Mouse (Mus musculus) layer of hippocampus, adult 9-10 months (tissue): ENCODE results near the gene Far1.

Source experiments
- DNase-seq: peaks from one replicate; pipeline ENCODE4 v3.0.0; 2022; ENCODE audit warnings: low spot score

Gene Far1

DNA sequence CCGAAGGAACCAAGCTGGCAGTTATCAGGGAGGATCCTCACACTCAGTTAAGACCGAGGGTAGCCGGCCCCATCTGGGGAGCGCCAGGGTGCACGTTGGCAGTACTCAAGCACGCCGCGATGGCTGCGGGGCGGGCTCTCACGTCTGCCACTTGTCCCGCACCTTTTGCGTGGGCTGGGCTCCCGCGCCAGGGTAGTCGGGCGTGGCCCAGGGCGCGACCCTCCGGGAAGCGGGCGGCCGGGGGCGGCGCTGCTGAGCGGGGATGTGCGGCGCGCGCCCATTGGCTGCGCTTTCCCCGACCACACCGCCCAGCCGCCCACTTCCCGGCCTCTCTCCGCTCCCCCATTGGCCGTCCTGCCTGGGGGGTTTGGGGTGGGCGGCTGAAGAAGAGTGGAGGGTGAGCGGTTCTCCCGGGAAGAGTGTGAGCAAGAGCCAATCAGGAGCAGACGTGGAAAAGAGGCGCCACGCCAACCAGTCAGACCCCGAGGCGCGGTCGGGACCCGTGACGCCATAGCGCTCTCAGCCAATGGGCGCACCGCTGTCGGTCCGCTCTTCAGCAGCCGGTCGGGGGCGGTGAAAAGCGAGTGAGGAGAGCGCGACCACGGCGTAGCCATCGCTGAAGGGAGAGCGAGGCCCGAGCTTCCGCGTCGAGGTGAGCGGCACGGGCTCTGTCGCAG lies at the start of gene Far1:
Far1 (plus strand) TSS at position 549 of the 677 bp plus-strand sequence.
- peak; percentile 98 for DNase-seq

DNA sequence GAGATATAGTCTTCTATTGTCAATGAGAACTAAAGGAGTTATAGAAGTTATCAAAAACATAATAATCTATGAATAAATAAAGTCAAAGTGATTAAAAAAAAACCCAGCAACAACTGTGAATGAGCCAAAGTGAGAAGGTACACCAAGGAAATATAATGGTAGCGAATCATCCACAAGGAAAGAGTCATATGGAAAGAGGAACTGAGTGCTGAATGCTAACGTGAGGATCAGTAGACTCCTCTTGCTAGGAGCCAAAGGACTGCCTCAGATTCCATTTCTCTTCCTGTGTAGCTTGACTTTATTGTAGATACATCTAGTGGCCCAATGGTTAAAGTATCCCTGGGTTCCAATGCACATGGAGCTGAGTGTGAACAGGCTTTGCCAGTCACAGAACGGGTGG lies 45.3 kb upstream of the Far1 start:
- no peak for DNase-seq

DNA sequence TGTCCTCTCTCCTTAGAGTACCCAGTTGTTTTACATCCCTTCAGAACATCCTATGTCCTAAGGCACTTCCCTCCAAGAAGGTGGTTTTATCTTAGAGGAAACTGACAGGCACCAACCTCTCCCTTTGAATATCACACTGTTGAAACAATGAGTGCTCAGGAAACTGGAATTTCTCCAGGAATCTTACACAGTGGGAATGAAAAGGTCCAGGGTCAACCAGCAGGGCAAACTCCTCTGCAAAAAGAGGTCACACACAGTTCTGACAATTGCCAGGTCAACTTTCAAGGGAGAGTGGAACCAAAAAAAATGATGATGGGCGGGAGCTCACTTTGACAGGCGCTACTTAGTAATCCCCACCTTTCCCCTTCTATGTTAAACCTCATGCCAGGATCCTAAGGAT lies 43.0 kb upstream of the Far1 start:
- DNase-seq, result no peak

DNA sequence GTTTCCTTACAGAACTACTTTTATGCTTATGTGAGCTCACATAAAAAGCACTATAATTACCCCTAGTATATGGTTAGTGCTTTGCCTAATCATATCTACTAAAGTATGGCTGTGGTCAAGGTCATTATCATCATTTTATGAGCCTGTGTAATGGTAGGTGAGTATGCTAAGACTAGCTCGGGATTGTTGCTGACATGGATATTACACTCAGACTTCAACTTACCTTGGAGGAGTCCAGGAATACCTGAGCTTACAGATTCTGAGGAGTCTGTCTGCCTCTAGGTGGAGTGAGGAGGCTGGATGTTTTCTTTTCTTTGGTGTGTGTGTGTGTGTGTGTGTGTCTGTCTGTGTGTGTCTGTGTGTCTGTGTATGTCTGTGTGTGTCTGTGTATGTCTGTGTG lies 42.0 kb upstream of the Far1 start:
- DNase-seq, result no peak

DNA sequence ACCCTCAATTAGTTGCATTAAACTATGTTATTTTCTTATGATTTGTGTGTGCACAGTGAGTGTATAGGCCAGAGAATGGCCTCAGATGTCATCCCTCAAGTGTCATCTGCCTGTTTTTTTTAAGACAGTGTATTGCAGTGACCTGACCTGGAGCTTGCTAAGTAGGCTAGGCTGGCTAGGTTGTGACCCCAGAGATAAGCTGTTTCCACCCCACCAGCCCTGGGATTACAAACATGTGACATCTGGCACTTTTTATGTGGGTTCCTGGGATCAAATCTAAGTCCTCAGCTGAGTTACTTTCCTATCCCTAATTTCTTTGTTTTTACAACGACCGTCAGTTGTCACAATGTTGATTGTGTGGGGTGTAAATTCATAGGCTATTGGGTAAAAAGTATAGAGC lies 17.8 kb upstream of the Far1 start:
- DNase-seq, result no peak

DNA sequence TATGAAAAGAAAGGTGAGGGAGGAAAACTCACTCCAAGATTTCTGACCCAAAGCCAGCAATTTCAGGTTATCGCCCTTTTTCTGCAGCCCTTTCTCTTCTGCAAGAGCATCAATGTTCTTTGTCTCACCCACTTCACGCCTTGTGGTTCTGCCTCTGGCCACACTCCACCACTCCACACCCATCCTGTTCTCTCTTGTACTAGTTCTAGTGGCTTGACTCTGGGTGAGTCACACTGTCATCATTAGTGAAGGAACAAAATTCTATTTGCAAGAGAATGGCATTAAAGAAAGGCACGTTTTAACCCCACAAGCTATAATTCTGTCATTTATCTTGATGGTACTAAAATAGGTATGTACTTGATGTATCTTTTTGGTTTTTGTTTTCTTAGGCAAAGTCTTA lies 15.2 kb upstream of the Far1 start:
- no peak for DNase-seq

DNA sequence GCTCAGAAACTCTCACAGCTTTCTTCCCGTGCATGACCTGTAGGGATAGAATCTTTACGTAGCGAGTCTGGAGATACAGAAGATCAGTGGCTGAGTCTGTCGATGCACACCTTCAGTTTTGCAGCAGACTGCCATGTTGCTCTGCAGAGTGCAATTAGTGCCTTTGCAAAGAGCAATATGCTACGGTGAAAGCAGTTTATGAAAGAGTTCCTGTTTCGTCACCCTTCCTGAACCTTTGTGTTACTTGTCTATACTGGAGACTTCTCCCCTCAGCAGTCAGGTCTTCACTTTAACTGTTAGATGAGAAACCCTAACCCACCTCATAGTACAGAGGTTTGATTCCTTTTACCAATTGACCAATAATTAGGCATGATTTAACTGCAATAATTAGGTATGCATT lies 13.8 kb upstream of the Far1 start:
- DNase-seq, result no peak

DNA sequence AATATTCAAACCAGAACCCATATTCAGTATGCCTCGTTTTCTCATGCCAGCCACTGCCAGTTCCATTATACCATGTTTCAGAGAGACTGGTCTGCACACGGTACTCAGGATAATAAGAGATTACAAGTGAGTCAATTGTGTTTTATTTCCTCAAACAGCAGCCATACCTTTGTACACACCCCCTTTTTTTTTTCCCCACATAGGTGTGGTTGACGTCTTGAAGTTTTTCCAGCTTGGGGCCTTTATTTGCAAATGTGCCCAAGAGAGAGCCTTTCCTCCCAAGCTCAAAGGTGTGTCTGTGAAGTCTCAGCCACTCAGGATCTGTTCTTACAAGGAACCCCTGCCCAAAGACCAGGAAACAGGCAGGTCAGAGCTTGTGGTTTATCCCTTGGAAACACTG lies 11.2 kb upstream of the Far1 start:
- no peak for DNase-seq

DNA sequence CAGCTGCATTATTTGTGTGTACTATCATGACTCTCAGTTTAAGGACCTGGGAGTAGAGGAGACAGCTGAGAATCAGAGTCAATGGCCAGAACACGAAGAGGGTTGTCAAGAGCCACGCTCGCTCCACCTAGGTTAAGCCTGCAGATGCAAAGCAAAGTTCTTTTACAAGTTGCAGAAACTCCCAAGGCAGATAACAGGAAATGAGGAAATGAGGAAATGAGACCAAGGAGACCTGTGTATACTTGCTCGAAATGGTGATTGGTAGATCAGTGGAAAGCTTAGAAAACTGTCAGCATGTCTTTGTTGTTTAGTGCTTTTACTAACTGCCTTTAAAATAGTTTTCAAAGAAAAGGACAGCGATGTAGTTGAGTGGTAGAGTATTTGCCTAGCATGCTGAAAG lies 8.6 kb upstream of the Far1 start:
- DNase-seq, result no peak

DNA sequence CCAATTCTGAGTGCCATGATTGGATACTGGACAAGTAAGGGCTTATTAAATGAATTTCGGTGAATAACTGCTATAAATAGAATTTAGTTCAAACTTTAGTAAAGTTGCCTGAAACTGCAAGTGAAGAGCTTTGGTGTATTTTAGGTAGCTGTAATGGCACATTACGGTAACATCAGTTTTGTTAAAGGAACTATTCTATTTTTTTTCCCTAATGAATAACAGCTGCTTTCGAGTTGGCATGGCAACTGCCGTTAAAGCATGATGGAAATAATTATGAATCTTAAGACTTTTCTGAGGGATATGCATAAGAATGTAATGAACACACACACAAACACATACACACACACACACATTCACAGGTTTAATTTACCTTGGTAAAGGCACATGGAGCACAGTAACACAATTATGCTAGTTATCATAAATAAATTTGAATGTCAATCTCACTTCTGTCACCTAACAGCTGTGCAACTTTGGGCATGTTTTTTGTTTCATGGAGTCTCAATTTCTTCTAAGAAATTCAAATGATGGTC lies 8.1 kb upstream of the Far1 start:
- DNase-seq, result no peak

DNA sequence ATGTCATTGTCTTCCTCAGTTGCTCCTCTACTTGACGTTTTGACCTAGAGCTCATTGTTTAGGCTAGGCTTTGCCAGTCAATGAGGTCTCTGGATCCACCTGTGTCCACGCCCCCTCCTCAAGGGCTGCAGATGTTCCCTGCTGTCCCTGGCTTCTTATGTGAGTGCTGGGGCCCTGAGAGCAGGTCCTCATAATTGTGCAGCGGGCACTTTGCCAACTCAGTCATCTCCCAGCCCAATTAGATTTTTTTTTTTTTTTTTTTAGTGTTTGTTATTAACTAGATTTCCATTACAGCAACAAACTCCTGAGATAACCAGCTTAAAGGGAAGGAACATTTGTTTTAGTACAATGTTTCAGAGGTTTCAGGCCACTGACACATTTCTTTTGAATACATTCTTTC lies 5.8 kb upstream of the Far1 start:
- no peak for DNase-seq

DNA sequence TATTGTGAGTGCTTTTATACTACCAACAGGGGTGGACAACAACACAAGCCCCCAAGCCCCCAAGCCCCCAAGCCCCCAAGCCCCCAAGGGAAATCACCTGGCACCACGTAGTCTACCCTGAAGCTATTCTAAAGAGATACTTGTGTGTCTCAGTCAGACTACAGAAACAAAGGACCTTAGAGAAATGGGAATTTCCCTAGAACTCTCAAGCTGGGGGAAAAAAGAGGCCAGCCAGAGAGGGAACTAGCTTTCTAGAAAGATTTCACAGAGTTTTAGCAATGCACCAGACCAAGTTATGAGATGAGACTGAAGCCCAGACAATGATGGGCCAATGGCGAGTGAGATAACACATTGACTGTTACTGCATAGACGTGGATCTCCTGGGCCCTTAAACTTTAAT lies 2.2 kb upstream of the Far1 start:
- no peak for DNase-seq

DNA sequence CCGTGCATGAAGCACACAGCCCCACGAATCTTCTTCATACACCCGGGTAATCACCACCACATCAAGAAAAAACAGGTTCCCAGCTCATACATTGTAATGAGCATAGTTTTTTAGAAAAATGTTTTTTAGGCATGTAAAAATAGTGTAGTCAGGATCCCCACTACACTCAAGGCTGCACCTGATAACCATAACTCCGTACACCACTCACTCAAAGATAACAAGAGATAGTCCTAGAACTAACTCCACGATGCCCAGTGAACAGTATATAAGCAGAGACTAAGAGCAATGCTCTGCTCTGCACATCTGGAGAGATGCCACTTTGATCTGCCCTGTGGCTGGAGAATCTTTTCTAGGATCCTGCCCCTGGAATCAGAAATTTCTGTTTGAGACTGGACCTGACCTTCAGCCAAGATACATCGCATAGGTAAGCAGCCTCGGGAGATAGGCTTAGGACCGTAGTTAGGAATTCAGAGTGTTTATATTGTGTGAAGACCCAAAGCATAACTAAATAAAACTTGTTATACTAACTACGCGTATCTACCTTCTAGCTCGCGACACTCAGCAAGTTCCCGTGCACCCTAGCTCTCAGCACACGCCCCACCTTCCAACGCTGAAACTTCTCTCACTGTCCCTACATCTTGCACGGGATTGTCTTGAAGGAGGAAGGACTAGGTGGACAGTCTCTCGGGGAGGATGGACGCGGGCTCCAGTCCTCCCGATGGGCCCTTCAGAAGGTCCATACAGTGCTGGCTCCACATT lies 928 bp upstream of the Far1 start:
- DNase-seq, result no peak

DNA sequence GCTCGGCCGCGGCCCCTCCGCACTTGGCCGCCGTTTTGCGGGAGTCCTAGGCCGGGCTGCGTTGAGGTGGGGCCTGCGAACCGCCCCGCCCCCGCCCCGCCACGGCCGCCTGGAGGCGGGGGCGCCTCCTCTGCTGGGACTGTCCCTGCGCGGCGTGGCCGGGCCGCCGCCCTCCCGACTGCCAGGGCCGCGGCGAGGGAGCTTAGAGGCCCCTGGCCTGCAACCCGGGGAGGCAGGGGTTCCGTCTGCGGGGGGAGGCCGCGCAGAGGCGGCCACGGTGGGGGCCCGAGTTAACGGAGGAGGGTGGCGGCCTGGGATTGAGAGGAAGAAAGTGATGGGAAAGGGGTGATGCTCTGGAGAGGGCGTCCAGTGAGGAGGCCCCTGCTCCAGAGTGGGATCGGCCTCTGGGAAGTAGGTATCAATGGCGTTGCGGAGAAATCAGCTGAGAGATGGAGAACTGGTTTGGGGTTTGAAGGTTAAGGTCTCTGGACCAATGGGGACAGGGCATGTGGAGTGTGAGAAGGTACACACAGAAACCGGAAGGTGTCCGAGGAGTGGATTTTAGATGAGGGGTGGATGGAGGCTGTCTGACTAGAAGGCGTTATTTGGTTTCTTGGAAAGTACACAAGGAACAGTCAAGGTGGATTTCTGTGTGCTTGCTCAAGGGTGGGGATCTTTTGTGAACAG lies 472 bp downstream of the Far1 start:
- no peak for DNase-seq

DNA sequence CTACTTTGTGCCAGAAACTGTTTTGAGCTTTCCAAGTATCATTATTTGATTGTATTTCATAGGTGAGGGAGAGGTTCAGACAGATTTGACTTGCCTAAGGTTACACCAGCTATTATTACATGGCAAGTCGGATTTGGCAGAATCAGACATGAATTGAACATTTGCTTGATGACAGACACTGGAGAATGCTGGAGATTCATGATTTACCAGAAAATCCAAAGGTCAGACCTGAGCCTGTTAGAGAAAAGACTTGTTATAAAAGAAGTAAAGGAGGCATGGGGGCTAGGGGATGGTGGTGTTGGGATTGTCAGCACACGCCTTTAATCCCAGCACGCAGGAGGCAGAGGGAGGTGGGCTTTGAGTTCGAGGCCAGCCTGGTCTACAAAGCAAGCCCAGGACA lies 2.2 kb downstream of the Far1 start:
- DNase-seq, result no peak

DNA sequence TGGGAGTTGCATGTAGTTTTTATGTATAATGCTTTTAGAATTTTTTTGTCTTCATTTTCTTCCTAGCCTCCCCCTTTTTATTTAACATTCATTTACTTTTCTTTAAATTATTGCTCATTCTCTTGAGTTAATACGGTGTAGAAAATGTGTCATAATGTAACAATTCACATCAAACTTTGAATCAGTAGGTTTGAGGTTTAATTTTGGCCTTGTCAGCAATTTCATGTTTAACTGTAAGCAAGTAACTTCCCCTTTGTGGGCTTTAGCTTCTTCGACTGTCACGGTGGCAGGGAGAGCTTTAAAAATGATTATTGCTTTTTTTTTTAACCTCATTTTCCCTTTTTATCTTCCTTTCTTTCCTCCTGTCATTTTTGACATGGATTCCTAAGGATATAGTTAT lies 4.8 kb downstream of the Far1 start:
- DNase-seq, result no peak

DNA sequence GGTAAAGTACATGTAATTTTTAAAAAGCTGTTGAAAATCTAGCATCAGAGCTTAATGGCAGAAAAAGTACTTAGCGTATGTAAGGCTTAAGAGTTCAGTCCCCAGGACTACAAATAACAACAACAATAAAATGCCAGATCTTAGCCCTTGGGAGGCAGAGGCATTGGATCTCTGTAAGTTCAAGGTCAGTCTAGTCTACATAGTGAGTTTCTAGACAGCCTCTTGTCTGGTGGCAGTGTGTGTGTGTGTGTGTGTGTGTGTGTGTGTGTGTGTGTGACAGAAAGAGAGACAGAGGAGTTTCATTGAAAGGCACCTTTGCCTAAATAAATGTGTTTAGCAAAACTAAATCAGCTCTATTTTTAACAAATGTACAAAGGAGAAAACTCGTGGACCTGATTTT lies 5.3 kb downstream of the Far1 start:
- DNase-seq, result no peak

DNA sequence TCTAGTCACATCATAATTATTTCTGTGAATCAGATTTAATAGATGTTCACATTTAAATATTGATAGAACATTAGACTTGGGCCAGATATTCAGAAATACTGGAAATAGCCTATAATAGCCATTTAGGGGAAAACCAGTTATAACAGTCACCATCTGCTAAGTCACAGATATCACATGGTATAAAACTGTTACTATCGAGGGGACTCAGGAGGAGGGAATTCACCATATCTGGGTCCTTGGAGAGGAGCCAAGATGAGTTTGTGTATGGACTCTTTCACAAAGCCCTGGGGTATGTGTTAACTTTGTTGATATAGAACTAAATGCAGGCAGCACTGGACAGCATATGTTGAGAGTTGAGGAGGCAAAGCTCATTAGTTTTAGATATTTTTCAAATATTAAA lies 29.5 kb downstream of the Far1 start:
- no peak for DNase-seq

DNA sequence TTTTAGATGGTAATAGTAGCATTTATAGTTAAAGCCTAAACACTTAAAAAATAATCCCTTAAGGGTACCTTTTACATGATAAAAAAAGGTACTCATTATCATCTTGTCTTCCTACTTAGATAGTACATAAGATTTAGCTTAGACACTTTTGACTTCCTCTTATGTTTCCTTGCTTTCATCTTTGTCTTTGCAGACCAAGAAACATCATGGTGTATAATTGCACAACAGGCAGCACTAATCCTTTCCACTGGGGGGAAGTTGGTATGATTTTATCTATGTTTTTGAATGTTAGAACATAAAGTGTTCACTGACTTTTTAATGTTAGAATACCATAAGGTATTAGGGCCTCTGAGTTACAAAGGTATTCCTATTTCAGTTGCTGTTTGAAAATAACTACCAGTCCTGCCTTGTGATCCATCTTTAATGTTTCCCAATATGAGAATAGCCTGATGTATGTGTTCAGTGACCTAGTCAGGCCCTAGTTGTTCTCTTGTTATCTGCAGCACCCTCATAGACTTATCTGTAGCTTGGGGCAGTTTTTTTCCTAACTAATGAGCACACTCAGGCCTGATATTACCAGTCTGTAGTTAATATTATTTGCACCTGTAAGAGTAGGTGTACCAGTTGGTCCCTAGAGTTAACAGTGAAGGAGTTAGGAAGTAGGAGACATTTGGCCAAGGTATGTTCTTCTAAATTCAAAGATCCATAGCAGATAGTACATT lies 38.3 kb downstream of the Far1 start:
- no peak for DNase-seq

DNA sequence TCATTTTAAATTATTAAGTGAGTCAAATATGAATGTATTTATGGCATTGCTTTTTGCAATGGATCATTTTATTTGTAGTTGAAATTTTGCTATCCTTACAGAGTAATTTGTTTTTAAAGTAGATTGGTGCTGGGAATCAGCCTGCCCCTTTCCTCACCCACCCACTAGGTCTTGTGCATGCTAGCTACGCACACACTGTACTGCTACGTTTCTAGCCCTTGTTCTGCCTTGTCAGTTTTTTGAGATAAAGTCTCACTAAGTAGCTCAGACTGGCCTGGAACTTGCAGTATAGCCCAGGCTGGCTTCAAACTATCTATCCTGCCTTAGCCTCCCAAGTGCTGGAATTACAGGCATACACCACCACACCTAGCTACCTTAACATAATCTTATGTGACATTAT lies 38.9 kb downstream of the Far1 start:
- no peak for DNase-seq

DNA sequence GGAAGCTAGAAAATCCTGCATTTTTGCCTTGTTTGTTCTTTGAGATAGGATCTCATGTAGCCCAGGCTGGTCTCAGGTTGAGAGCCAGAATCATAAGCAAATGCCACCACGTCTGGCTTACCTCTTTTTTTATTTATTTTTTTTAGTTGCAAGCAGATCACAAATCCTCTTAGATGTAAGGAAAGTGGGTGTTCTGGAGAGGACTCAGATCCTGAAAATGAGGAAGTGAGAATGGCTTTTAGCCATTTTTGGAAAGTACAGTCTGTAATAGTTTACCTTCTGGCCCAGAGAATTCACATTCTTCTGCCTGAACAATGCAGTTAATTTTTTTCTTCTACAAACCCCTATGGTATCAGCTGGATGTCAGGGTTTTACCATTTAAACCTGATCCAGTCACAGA lies 42.5 kb downstream of the Far1 start:
- DNase-seq, result no peak

DNA sequence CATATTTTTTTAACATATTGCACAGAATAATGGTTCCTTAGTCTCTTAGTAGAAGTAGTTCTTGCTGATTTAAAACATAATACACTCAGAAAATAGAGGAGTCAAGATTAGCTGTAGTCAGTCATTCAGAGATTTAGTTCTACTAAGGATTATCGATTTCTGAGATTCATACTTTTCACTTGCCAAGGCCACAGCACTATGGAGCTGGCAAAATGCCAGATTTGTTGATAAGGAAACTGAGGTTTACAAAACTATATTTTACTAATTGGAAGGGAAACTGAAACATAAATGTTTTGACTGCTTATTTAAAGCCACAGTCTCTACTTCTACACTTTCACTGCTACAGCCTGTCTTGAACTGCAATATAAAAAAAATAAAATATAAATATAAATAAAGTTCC lies 53.3 kb downstream of the Far1 start:
- DNase-seq, result no peak

DNA sequence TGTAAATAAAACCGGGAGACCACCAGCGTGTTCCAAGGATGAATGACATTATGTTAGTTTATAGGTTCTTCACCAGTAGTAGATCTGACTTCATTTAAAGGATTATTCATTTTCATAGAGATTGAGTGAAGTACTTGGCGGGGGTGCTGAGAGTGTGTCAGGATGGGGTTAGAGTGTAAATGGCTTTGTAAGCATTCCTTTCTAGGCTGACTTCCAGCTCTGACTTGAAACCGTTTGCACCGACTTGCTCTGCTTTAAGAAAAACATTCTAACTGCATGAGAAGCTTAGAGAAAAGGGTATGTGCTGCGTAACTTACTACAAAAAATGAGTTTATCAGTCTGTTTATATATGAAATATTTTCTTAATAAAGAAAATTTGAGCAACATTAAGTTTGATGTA lies 57.5 kb downstream of the Far1 start:
- DNase-seq, result no peak
